In the genomic region with DNA sequence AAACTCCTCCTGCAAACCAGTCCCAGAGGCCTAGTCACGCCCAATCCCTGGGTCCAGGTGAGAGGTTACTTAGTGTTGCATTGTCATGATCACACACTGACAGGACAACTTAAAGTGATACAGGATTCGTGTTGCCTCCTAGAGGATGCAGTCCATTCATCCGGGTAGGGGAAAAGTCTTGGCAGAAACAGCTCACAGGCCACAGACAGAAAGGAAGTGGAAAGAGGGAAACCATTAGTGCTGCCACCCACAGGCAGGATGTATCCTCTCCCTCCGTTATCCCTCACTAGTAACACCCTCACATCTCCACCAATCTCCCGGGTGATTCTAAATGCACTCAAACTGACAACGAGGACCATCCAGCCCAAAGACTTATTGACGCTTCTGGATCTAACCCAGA, we compare ENCODE assay signal across 22 mouse cellular contexts.
DNase-seq lines count a peak whose midpoint lies in the region; ATAC-seq and TF ChIP-seq lines count a peak whose summit lies in the region.
"Had no signal": no experiment of that assay in that cellular context is flagged by ENCODE, and none has a peak within 500 bp of the region (broad histone marks: within the 10 kb centered on the region; RNA-seq: fewer than 3 reads in every experiment).

No protein-coding gene starts in this region.

- H3K27ac ChIP-seq in limb, embryonic 11.5 days (replicated peaks; ENCODE audit: low read depth, low read length) = no peak overlapping the region
- H3K27ac ChIP-seq in limb, embryonic 10.5 days = no peak overlapping the region
- H3K27ac ChIP-seq: embryonic facial prominence, embryonic 12.5 days; forebrain, embryonic 13.5 days; hindbrain, embryonic 15.5 days; limb, embryonic 13.5 days had no signal

- H3K36me3 ChIP-seq in limb, embryonic 11.5 days (ENCODE audit: control insufficient read depth, insufficient read depth, low read length) = no peaks in the 10 kb centered on the region
- H3K36me3 ChIP-seq in limb, embryonic 10.5 days = no peaks in the 10 kb centered on the region
- peaks cover 83% of the 10 kb centered on the region for H3K36me3 ChIP-seq in E14TG2a.4 (ENCODE audit: insufficient read depth, low read length)
- H3K36me3 ChIP-seq: embryonic facial prominence, embryonic 12.5 days; heart, embryonic 12.5 days; hindbrain, embryonic 15.5 days; limb, embryonic 13.5 days had no signal

- no peaks in the 10 kb centered on the region for H3K27me3 ChIP-seq in limb, embryonic 11.5 days (ENCODE audit: control insufficient read depth, insufficient read depth, low read length)
- no peaks in the 10 kb centered on the region for H3K27me3 ChIP-seq in limb, embryonic 10.5 days (ENCODE audit: low read depth, poor library complexity, severe bottlenecking)
- H3K27me3 ChIP-seq in E14TG2a.4 (ENCODE audit: insufficient read depth, low read length) = no peaks in the 10 kb centered on the region
- H3K27me3 ChIP-seq: forebrain, embryonic 13.5 days; heart, embryonic 12.5 days; hindbrain, embryonic 15.5 days; limb, embryonic 13.5 days had no signal

- peak; percentile 82 for DNase-seq in heart, adult 11 months
- no peak for DNase-seq in heart, postnatal 4 days
- DNase-seq in limb, embryonic 11.5 days (ENCODE audit: low spot score) = peak; percentile 20
- no peak for DNase-seq in limb, embryonic 10.5 days (ENCODE audit: low spot score)
- DNase-seq in ZHBTc4 (ENCODE audit: low read depth, low spot score) = peak; percentile 42
- DNase-seq in adrenal gland, postnatal 4 days (ENCODE audit: low spot score in 2 of 2) = no peak
- DNase-seq in lung, postnatal 4 days = no peak
- DNase-seq: adrenal gland, postnatal 36 days; cerebellum, adult 8-10 months; gastrocnemius, postnatal 36 days; kidney, adult 18-20 months; kidney, postnatal 25 days; layer of hippocampus, adult 9-11 months; lung, postnatal 14 days; right cerebral cortex, postnatal 4 days had no signal

- H3K4me2 ChIP-seq in limb, embryonic 11.5 days (ENCODE audit: low read depth, severe bottlenecking) = no peak overlapping the region
- H3K4me2 ChIP-seq: embryonic facial prominence, embryonic 12.5 days; forebrain, embryonic 13.5 days; heart, embryonic 12.5 days; hindbrain, embryonic 15.5 days; limb, embryonic 13.5 days had no signal

- ATAC-seq in limb, embryonic 11.5 days (ENCODE audit: insufficient number of reproducible peaks, low FRiP score, low TSS enrichment, low read depth) = no peak
- ATAC-seq: forebrain, embryonic 13.5 days had no signal

- no peak overlapping the region for H3K9ac ChIP-seq in limb, embryonic 11.5 days (ENCODE audit: low read length)
- H3K9ac ChIP-seq: embryonic facial prominence, embryonic 12.5 days; forebrain, embryonic 13.5 days; heart, embryonic 12.5 days; hindbrain, embryonic 15.5 days; limb, embryonic 13.5 days had no signal

- no peaks in the 10 kb centered on the region for H3K9me3 ChIP-seq in limb, embryonic 11.5 days (ENCODE audit: control insufficient read depth, low read length)
- H3K9me3 ChIP-seq in limb, embryonic 10.5 days (replicated peaks) = no peaks in the 10 kb centered on the region
- H3K9me3 ChIP-seq in E14TG2a.4 (ENCODE audit: low read length) = no peaks in the 10 kb centered on the region
- H3K9me3 ChIP-seq: embryonic facial prominence, embryonic 12.5 days; forebrain, embryonic 13.5 days; heart, embryonic 12.5 days; hindbrain, embryonic 15.5 days had no signal

- peak; percentile 13; the same call in 1 of the 2 replicates for TF ChIP-seq CTCF in E14TG2a.4 (conservative IDR thresholded peaks at IDR 0.05; ENCODE audit: low read length)

- H3K4me3 ChIP-seq in limb, embryonic 11.5 days (ENCODE audit: low read depth, low read length) = no peak overlapping the region
- no peak overlapping the region for H3K4me3 ChIP-seq in limb, embryonic 10.5 days
- no peak overlapping the region for H3K4me3 ChIP-seq in E14TG2a.4 (replicated peaks; ENCODE audit: low read length)
- H3K4me3 ChIP-seq: embryonic facial prominence, embryonic 12.5 days; erythroblast, embryonic 14.5 days; forebrain, embryonic 13.5 days; heart, embryonic 12.5 days; hindbrain, embryonic 15.5 days; limb, embryonic 13.5 days had no signal

- 74% methylated on average over 7 of the region's 7 CpGs for WGBS in limb, embryonic 11.5 days
- WGBS in limb, embryonic 10.5 days = 82% methylated on average over 7 of the region's 7 CpGs

- no peaks in the 10 kb centered on the region for H3K4me1 ChIP-seq in limb, embryonic 11.5 days (ENCODE audit: control insufficient read depth, insufficient read depth, low read length)
- peaks cover 17% of the 10 kb centered on the region for H3K4me1 ChIP-seq in limb, embryonic 10.5 days
- peaks cover 53% of the 10 kb centered on the region for H3K4me1 ChIP-seq in E14TG2a.4 (replicated peaks; ENCODE audit: low read depth, low read length)

Comparison
In these comparisons a context has a peak if more than half of its experiments do, and no peak if none do; other contexts are left out.
1. DNase-seq: peak in heart, adult 11 months (single experiment), limb, embryonic 11.5 days (single experiment) and ZHBTc4 (single experiment); none in heart, postnatal 4 days (single experiment), limb, embryonic 10.5 days (single experiment), adrenal gland, postnatal 4 days (0 of 2) and lung, postnatal 4 days (0 of 2).